Mouse (Mus musculus) gastrocnemius, postnatal 14 days (tissue): Measurements from ENCODE around the gene Tsga10ip. TPM values are rescaled to one million over a fixed set of nuclear protein-coding genes. Genes with fewer than 3 reads are reported as not detected.
"Not testable (repeated sequence)": the region's sequence is repeated elsewhere in the genome, so short reads cannot be mapped to it uniquely, and the experiment has no call there.

Source experiments
- DNase-seq: peaks from one replicate; pipeline ENCODE4 v3.0.0; 2021; ENCODE audit warnings: mixed read lengths
- intact Hi-C: fragments of 180-260 bp; cut with DNase I; formaldehyde crosslinking; loops from one replicate; pipeline ENCODE4 v1.15.1; 2025; ENCODE audit warnings: low total_unique reads
- total RNA-seq, 2 experiments: library from RNA; stranded (reverse); gene quantifications; 2 replicates each; pipeline ENCODE4 v1.2.3; 2021

Tsga10ip gene
- total RNA-seq, 2 experiments from 2014 or later = 0.58 to 0.70 TPM

GRCm38 (mm10) chr19:5356080-5356479 is 46.2 kb downstream of the Tsga10ip start:
- intact Hi-C loops = no loop called here
- DNase-seq = no peak

- intact Hi-C loops = no loop called here
- DNase-seq = no peak
Observed at GRCm38 (mm10) chr19:5353609-5354008, 48.7 kb downstream of the Tsga10ip start.

- intact Hi-C loops = loop anchor here (10.0 kb wide), 1 partner anchor 155 kb away; no protein-coding TSS in a partner anchor
- DNase-seq = not testable (repeated sequence)
Observed at GRCm38 (mm10) chr19:5349502-5349873, 52.8 kb downstream of the Tsga10ip start, which contains the start of gene Cst6. Cst6 (minus strand) TSS chr19:5349574.

GRCm38 (mm10) chr19:5348526-5349501 is 53.5 kb downstream of the Tsga10ip start:
- peak; percentile 26 for DNase-seq
- intact Hi-C loops = loop anchor here (10.0 kb wide), 1 partner anchor 154 kb away; no protein-coding TSS in a partner anchor

- no peak for DNase-seq
- intact Hi-C loops = loop anchor here (10.0 kb wide), 1 partner anchor 153 kb away; no protein-coding TSS in a partner anchor
Observed at GRCm38 (mm10) chr19:5348064-5348463, 54.3 kb downstream of the Tsga10ip start.

GRCm38 (mm10) chr19:5345297-5346131 is 56.8 kb downstream of the Tsga10ip start:
- intact Hi-C loops = loop anchor here (10.0 kb wide), 1 partner anchor 151 kb away; no protein-coding TSS in a partner anchor
- peak; percentile 29 for DNase-seq

- DNase-seq = no peak
- intact Hi-C loops = loop anchor here (10.0 kb wide), 1 partner anchor 147 kb away; no protein-coding TSS in a partner anchor
Observed at GRCm38 (mm10) chr19:5341360-5341759, 61.0 kb downstream of the Tsga10ip start.

Other genes starting within 250 kb of the Tsga10ip start
- 1 to 10 TPM; 6.7 to 7.7 TPM for gene Pacs1, start 129.4 kb downstream of the Tsga10ip start, total RNA-seq
- gene Sf3b2, start 107.1 kb downstream of the Tsga10ip start, total RNA-seq = 10 to 100 TPM; 72.1 to 72.6 TPM
- gene Gal3st3, start 104.2 kb downstream of the Tsga10ip start, total RNA-seq = under 1 TPM in 1 of 2 experiments, not detected in 1; 0.16 TPM
- gene Catsper1, start 66.8 kb downstream of the Tsga10ip start, total RNA-seq = not detected
- 1 to 10 TPM; 7.1 to 7.4 TPM for gene Cst6, start 53.0 kb downstream of the Tsga10ip start, total RNA-seq
- gene Eif1ad, start 35.8 kb downstream of the Tsga10ip start, total RNA-seq = 10 to 100 TPM; 11.4 to 13.1 TPM
- 100 to 1,000 TPM; 123 to 126 TPM for gene Banf1, start 35.4 kb downstream of the Tsga10ip start, total RNA-seq
- 10 to 100 TPM; 28.0 to 39.0 TPM for gene Sart1, start 13.8 kb downstream of the Tsga10ip start, total RNA-seq
- gene Drap1, start 22.5 kb upstream of the Tsga10ip start, total RNA-seq = 100 to 1,000 TPM; 550 to 558 TPM
- gene AI837181, start 22.6 kb upstream of the Tsga10ip start, total RNA-seq = 10 to 100 TPM; 45.1 to 48.4 TPM
- not detected for gene Fosl1, start 45.0 kb upstream of the Tsga10ip start, total RNA-seq
- 1 to 10 TPM; 6.4 to 7.2 TPM for gene Ccdc85b, start 55.4 kb upstream of the Tsga10ip start, total RNA-seq
- gene Fibp, start 58.1 kb upstream of the Tsga10ip start, total RNA-seq = 10 to 100 TPM; 42.0 to 44.8 TPM
- not detected for gene Ctsw, start 66.0 kb upstream of the Tsga10ip start, total RNA-seq
- 10 to 100 TPM; 14.8 to 21.3 TPM for gene Efemp2, start 71.4 kb upstream of the Tsga10ip start, total RNA-seq
- gene Mus81, start 85.9 kb upstream of the Tsga10ip start, total RNA-seq = 10 to 100 TPM; 23.5 to 27.0 TPM
- gene Cfl1, start 87.9 kb upstream of the Tsga10ip start, total RNA-seq = 100 to 1,000 TPM; 172 to 240 TPM
- gene 1700020D05Rik, start 101.3 kb upstream of the Tsga10ip start, total RNA-seq = under 1 TPM; 0.41 to 0.82 TPM
- 1 to 10 TPM; 5.7 to 6.5 TPM for gene Snx32, start 108.0 kb upstream of the Tsga10ip start, total RNA-seq
- gene Ovol1, start 158.1 kb upstream of the Tsga10ip start, total RNA-seq = not detected
- gene Ap5b1, start 165.5 kb upstream of the Tsga10ip start, total RNA-seq = 1 to 10 TPM; 1.8 to 2.4 TPM
- 10 to 100 TPM; 39.1 to 46.1 TPM for gene Rnaseh2c, start 199.3 kb upstream of the Tsga10ip start, total RNA-seq
- gene Kat5, start 207.7 kb upstream of the Tsga10ip start, total RNA-seq = 10 to 100 TPM; 22.0 to 25.9 TPM
- gene Rela, start 235.0 kb upstream of the Tsga10ip start, total RNA-seq = 10 to 100 TPM; 17.1 to 21.9 TPM